Mouse (Mus musculus) bone marrow macrophage, adult 2 months (primary cell): Measurements from ENCODE around the gene Tbx10. TPM values are rescaled to one million over a fixed set of nuclear protein-coding genes. Genes with fewer than 3 reads are reported as not detected.
A peak's percentile ranks its signal among the peaks of the same experiment; 100 is the strongest.
"Not testable (repeated sequence)": the region's sequence is repeated elsewhere in the genome, so short reads cannot be mapped to it uniquely, and the experiment has no call there.

Source experiments
- H3K27ac ChIP-seq: 2 replicates; pipeline ENCODE4 v1.5.1; 2012; ENCODE audit warnings: low read depth, low read length; ENCODE audit not compliant: insufficient read depth
- H3K4me1 ChIP-seq: 2 replicates; pipeline ENCODE4 v1.6.1; 2012; ENCODE audit warnings: low read length; ENCODE audit not compliant: control insufficient read depth, insufficient read depth
- H3K4me3 ChIP-seq: 2 replicates; pipeline ENCODE4 v1.5.1; 2012; ENCODE audit warnings: mild to moderate bottlenecking, low read length, moderate library complexity; ENCODE audit not compliant: insufficient read depth
- CTCF ChIP-seq: IDR thresholded peaks from 2 replicates; pipeline ENCODE4 v1.5.1; 2012; ENCODE audit warnings: low read depth, mild to moderate bottlenecking, low read length, moderate library complexity
- POLR2A ChIP-seq: IDR thresholded peaks from 2 replicates; pipeline ENCODE4 v1.6.1; 2012; ENCODE audit warnings: mild to moderate bottlenecking, low read depth, low read length, borderline replicate concordance
- polyA plus RNA-seq: library from polyadenylated mRNA; stranded (reverse); fragments of >200 nt; gene quantifications from 2 replicates; pipeline ENCODE4 v1.2.4, GENCODE M21; 2012; ENCODE audit not compliant: missing spikeins, insufficient read depth, insufficient read length

Tbx10 gene
- polyA plus RNA-seq, 1 experiment: not detected

DNA sequence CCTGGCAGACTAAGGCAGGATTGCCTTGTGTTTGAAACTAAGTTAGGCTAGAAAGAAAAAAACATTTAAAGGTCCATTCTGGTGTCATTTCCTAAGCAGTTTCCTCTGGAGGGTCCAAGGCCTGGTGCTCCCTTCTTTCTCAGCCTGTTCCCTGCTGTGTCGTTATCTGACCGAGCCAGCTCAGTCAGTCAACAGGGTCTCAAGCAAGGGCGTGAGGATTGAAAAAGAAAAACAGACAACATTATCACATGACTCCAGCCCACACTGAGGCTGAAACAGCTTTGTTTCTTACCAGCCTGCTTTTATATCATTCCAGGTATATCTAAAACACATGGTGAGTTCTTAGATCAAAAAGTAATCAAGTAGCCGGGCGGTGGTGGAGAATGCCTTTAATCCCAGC is 23.1 kb downstream of the Tbx10 start:
- Histone ChIP-seq H3K4me1 (peaks cover 6% of the 10 kb centered on the region), H3K4me3 (no peak overlapping the region), H3K27ac (no peak overlapping the region)
- no peak for TF ChIP-seq CTCF

GRCm38 (mm10) chr19:4017921-4018587 is 25.5 kb downstream of the Tbx10 start:
- Histone ChIP-seq H3K4me1 (peaks cover 2% of the 10 kb centered on the region; the same call in 1 of the 2 replicates), H3K4me3 (no peak overlapping the region), H3K27ac (no peak overlapping the region)
- TF ChIP-seq CTCF (no peak), POLR2A (no peak)

- Histone ChIP-seq H3K4me1 (no peaks in the 10 kb centered on the region), H3K27ac (no peak overlapping the region), H3K4me3 (no peak overlapping the region)
- TF ChIP-seq POLR2A (no peak), CTCF (peak; percentile 82)
These were observed 26.4 kb downstream of the Tbx10 start for GRCm38 (mm10) chr19:4018743-4019583.

GRCm38 (mm10) chr19:4023185-4023584 is 30.6 kb downstream of the Tbx10 start:
- TF ChIP-seq POLR2A (no peak), CTCF (no peak)
- no peak overlapping the region for H3K4me3 ChIP-seq
- no peaks in the 10 kb centered on the region for H3K4me1 ChIP-seq
- no peak overlapping the region for H3K27ac ChIP-seq

GRCm38 (mm10) chr19:4027576-4027975 is 35.0 kb downstream of the Tbx10 start:
- Histone ChIP-seq H3K4me3 (no peak overlapping the region), H3K4me1 (no peaks in the 10 kb centered on the region), H3K27ac (no peak overlapping the region)
- no peak for TF ChIP-seq POLR2A
- no peak for TF ChIP-seq CTCF

- TF ChIP-seq CTCF (no peak), POLR2A (no peak)
- Histone ChIP-seq H3K27ac (no peak overlapping the region), H3K4me1 (peaks cover 6% of the 10 kb centered on the region; the same call in 1 of the 2 replicates), H3K4me3 (no peak overlapping the region)
These were observed 40.1 kb downstream of the Tbx10 start for GRCm38 (mm10) chr19:4032668-4033067.

- no peak overlapping the region for H3K4me3 ChIP-seq
- no peak for TF ChIP-seq CTCF
- no peak for TF ChIP-seq POLR2A
- H3K4me1 ChIP-seq: peaks cover 9% of the 10 kb centered on the region
- H3K27ac ChIP-seq: no peak overlapping the region
These were observed 40.7 kb downstream of the Tbx10 start for GRCm38 (mm10) chr19:4033298-4033697.

DNA sequence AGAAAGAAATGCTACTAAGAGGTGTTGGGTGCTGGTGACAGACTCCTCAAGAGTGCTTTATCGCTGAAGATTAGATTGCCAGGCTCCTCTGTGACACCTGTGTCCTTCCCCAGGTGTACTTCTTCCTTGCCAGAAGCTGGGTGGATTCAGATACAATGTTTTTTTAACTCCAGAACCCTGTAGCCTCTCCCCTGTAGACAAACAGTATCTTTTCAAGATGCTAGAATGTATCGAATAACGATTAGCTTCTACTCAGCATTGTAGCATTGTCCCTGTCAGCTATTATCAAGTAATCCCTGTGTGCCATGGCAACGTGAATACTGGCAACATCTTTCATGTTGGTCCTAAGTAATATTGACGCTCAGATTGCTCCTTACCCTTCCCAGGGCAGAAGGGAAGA is 41.2 kb downstream of the Tbx10 start:
- TF ChIP-seq POLR2A (no peak), CTCF (no peak)

DNA sequence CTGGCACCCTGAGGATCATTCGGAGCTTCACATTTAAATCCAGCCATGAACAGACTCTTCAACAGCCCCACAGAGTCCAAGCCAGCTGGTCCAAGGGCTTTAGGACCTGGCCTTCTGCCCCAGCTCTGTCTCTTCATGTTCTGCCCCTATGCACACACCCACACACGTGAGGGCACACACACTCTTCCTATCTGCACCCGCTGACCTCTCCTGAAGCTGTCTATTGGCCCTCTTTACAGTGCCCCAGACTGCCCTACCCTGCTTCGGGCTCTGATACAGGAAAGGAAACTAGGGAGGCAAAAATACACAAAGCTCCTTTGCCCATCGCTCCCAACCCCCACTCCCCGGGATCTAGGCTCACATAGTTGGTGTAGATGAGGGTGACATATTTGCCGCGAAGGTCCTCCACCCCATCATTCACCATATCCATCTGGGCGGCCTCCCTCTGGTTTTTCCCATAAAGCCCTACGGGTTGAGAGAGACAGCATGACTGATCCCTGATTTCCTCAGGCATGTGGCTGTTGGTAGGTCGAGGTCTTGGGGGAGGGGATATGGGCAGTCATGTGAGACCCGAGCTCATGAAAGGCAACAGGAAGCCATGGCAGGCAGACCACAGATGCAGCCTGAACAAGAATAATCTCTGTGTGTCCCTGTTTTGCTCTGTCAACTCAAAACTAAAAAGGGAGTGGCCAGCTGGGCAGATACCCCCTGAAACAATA is 43.9 kb downstream of the Tbx10 start:
- H3K4me3 ChIP-seq: no peak overlapping the region; the same call in 1 of the 2 replicates
- TF ChIP-seq POLR2A: no peak
- TF ChIP-seq CTCF: no peak
- H3K4me1 ChIP-seq: peaks cover 9% of the 10 kb centered on the region
- H3K27ac ChIP-seq: no peak overlapping the region

More for the DNA sequence above, 41.2 kb downstream of the Tbx10 start:
- Histone ChIP-seq H3K4me1 (peaks cover 9% of the 10 kb centered on the region), H3K4me3 (no peak overlapping the region), H3K27ac (no peak overlapping the region)

DNA sequence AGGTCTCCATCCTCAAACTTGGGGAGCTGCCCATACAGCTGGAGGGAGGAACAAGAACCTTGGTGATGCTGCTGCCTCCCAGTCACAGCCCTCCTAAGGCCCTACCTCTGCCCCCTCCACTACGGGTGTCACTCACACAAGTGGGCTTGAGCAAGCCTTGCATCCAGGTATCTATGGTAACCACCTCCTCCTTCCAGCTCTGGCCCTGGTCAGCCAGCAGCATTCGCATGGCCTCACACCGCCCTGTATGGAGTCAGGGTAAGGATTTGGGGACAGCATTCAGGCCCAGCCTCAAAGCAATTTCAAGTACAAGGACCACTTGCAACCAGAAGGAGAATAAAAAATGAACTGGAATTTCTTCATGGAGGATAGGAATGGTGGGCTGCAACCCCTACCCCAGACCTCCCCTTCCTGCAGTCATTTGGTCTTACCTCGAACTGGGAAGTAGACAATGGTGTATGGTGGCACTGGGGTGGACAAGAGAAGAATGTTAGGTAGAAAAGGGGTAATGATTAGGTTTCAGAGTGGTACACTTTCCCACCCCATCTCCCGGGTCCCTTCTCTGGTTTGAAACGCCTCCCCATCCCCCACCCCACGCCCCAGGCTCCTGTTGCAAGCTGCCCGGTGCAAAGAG is 44.7 kb downstream of the Tbx10 start:
- peak overlapping the region; percentile 83 for H3K4me3 ChIP-seq
- H3K4me1 ChIP-seq, H3K27ac ChIP-seq: not testable (repeated sequence)
